7 mouse cellular contexts compared by ENCODE assay signal in the genomic region with DNA sequence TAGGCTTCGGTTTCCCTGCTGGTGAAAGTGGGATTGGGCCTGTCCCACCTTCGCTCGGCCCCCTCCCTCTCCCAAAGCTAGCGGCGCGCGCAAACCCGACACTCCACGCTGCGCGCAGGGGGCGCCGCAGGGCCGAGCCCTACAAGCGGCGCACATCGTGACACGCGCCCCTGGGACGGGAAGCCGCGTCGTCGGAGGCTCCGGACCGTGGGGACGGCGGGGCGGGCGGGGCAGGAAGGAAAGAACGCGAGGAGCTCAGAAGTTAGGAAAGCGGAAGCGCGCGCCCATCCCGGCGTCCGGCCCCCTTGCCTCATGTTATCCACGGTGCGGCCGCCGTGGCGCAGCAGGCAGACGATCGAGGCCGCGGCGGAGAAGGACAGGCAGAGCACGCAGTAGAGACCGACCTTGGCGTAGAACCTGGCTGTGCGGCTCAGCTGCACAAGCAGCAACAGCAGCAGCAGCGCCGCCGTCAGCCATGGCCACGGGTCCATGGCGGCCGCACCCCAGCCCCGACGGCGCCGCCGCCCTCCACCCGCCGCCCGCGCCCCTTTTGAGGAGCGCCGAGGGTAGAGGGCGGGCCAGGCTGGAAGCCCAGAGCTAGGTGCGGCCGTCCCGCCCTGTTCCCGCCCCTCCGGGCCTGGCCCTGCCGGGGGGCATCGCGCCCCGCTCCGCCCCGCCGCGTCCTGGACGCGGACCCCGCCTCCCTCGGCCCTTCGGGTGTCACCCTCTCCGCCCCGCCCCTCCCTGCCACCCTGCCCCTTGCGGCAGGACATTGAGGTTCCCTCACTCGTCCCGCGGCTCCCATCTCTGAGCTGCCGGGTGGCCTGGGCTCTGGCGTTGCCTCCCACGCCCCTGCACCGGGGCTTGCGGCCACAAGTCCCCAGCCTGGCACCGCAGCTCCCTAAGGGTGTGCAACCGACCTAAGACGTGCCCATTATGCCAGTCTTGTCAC. TPM values are rescaled to one million over a fixed set of nuclear protein-coding genes. Genes with fewer than 3 reads are reported as not detected.
DNase-seq lines count a peak whose midpoint lies in the region; ATAC-seq lines count a peak whose summit lies in the region.

A gene (minus strand): TSS at position 698 of the 952 bp plus-strand sequence.

- H3K36me3 ChIP-seq in intestine, embryonic 16.5 days (ENCODE audit: control insufficient read depth, insufficient read depth, low read length), result no peaks in the 10 kb centered on the region
- H3K36me3 ChIP-seq in liver, embryonic 12.5 days, result no peaks in the 10 kb centered on the region
- H3K36me3 ChIP-seq in stomach, embryonic 16.5 days (ENCODE audit: control insufficient read depth, insufficient read depth, low read length), result no peaks in the 10 kb centered on the region

- DNase-seq in R1 (ENCODE audit: low read depth, low spot score), result peak; percentile 90
- DNase-seq in embryo, embryonic 10 days (ENCODE audit: low spot score), result peak; percentile 75

- ATAC-seq in granulocyte monocyte progenitor cell, adult 5-6 weeks (replicated peaks; ENCODE audit: poor library complexity, severe bottlenecking), result peak; percentile 66
- ATAC-seq in intestine, embryonic 16.5 days, result peak; percentile 87
- peak; percentile 77 for ATAC-seq in liver, embryonic 12.5 days
- ATAC-seq in monocyte, adult 5-6 weeks (replicated peaks; ENCODE audit: insufficient number of reproducible peaks, low FRiP score, low TSS enrichment, poor library complexity, severe bottlenecking), result peak; percentile 54
- ATAC-seq in stomach, embryonic 16.5 days (ENCODE audit: insufficient read depth, low FRiP score), result peak; percentile 92

- peak within 1 kb of the TSS; percentile 92 for H3K27ac ChIP-seq in intestine, embryonic 16.5 days (ENCODE audit: low read length)
- peak within 1 kb of the TSS; percentile 72 for H3K27ac ChIP-seq in liver, embryonic 12.5 days
- H3K27ac ChIP-seq in stomach, embryonic 16.5 days (ENCODE audit: low read length), result peak within 1 kb of the TSS; percentile 94

- H3K27me3 ChIP-seq in intestine, embryonic 16.5 days (replicated peaks; ENCODE audit: control insufficient read depth, insufficient read depth, low read length), result no peaks in the 10 kb centered on the region
- peaks cover 47% of the 10 kb centered on the region for H3K27me3 ChIP-seq in liver, embryonic 12.5 days (replicated peaks)
- H3K27me3 ChIP-seq in stomach, embryonic 16.5 days (ENCODE audit: control insufficient read depth, insufficient read depth, low read length), result no peaks in the 10 kb centered on the region

- WGBS in intestine, embryonic 16.5 days, result under 1% methylated on average over 101 of the region's 103 CpGs
- under 1% methylated on average over 84 of the region's 103 CpGs for WGBS in liver, embryonic 12.5 days (ENCODE audit: insufficient replicate concordance)
- WGBS in stomach, embryonic 16.5 days, result under 1% methylated on average over 96 of the region's 103 CpGs

- H3K4me1 ChIP-seq in intestine, embryonic 16.5 days (ENCODE audit: control insufficient read depth, insufficient read depth, low read length), result peaks cover 26% of the 10 kb centered on the region
- H3K4me1 ChIP-seq in liver, embryonic 12.5 days, result peaks cover 64% of the 10 kb centered on the region
- peaks cover 30% of the 10 kb centered on the region for H3K4me1 ChIP-seq in stomach, embryonic 16.5 days (ENCODE audit: control insufficient read depth, insufficient read depth, low read length)

- H3K9me3 ChIP-seq in intestine, embryonic 16.5 days (ENCODE audit: control insufficient read depth, low read length), result no peaks in the 10 kb centered on the region
- no peaks in the 10 kb centered on the region for H3K9me3 ChIP-seq in liver, embryonic 12.5 days (replicated peaks)
- no peaks in the 10 kb centered on the region for H3K9me3 ChIP-seq in stomach, embryonic 16.5 days (replicated peaks; ENCODE audit: control insufficient read depth, low read length)

- peak within 1 kb of the TSS; percentile 76 for H3K4me3 ChIP-seq in intestine, embryonic 16.5 days (ENCODE audit: low read length)
- peak within 1 kb of the TSS; percentile 63 for H3K4me3 ChIP-seq in liver, embryonic 12.5 days
- H3K4me3 ChIP-seq in stomach, embryonic 16.5 days (replicated peaks; ENCODE audit: low read length), result peak within 1 kb of the TSS; percentile 76

- H3K4me2 ChIP-seq in intestine, embryonic 16.5 days (ENCODE audit: low read depth, low read length), result peak within 1 kb of the TSS; percentile 68
- H3K4me2 ChIP-seq in liver, embryonic 12.5 days, result peak within 1 kb of the TSS; percentile 90
- H3K4me2 ChIP-seq in stomach, embryonic 16.5 days (ENCODE audit: low read depth, low read length), result peak within 1 kb of the TSS; percentile 87

- H3K9ac ChIP-seq in intestine, embryonic 16.5 days (ENCODE audit: low read depth, low read length), result peak within 1 kb of the TSS; percentile 92
- H3K9ac ChIP-seq in liver, embryonic 12.5 days, result peak within 1 kb of the TSS; percentile 71
- H3K9ac ChIP-seq in stomach, embryonic 16.5 days (ENCODE audit: low read length), result peak within 1 kb of the TSS; percentile 92

RNA-seq across cellular contexts. Expression of the gene that starts here (rescaled TPM):
- total RNA-seq in granulocyte monocyte progenitor cell, adult 5-6 weeks (2014; fragmentation: Nextera tagmentation), result 42.4 and 46.7 TPM in 2 replicates
- 50.2 and 55.2 TPM in 2 replicates for total RNA-seq in granulocyte monocyte progenitor cell, adult 5-6 weeks (2017)
- 113 and 116 TPM in 2 replicates for polyA plus RNA-seq in intestine, embryonic 16.5 days (2015; fragmentation: Nextera tagmentation; extraction: Ambion mirVana)
- 26.7 and 28.7 TPM in 2 replicates for polyA plus RNA-seq in liver, embryonic 12.5 days (2016; fragmentation: Nextera tagmentation; extraction: Ambion mirVana)
- total RNA-seq in monocyte, adult 5-6 weeks (2017), result 24.2 to 27.3 TPM (median 25.1 TPM) in 3 replicates
- polyA plus RNA-seq in stomach, embryonic 16.5 days (2015; fragmentation: Nextera tagmentation; extraction: Ambion mirVana), result 66.8 and 72.1 TPM in 2 replicates

Comparison
In these comparisons a context has a peak if more than half of its experiments do, and no peak if none do; other contexts are left out.
1. Peak in every context shown above with its lines: DNase-seq, ATAC-seq, H3K4me3 ChIP-seq and H3K27ac ChIP-seq.